Mouse (Mus musculus) heart, adult 18-20 months (tissue): ENCODE data around the gene Mboat2. TPM values are rescaled to one million over a fixed set of nuclear protein-coding genes. Genes with fewer than 3 reads are reported as not detected.

ENCODE experiments used
- DNase-seq, 2 experiments: peaks; one replicate each; pipeline ENCODE4 v3.0.0; 2021 to 2022; ENCODE audit warnings: mixed read lengths in 1 of 2
- long read RNA-seq, 2 experiments: library from polyadenylated mRNA; stranded (forward); transcript quantifications; one replicate each; pipeline ENCODE4 v2.0.0; 2021
- total RNA-seq, 2 experiments: library from RNA; stranded (reverse); gene quantifications; 2 replicates each; pipeline ENCODE4 v1.2.3; 2021

The Mboat2 gene
- total RNA-seq, result 1 to 10 TPM; 8.7 to 8.9 TPM
- long read RNA-seq, experiment 1, full-length matches to known transcripts, result 3 of 6 reads
- long read RNA-seq, experiment 1, partial matches to known transcripts, result 0 of 6 reads
- long read RNA-seq, experiment 1, other reads (novel, unspliced or antisense), result 3 of 6 reads
- long read RNA-seq, experiment 2, partial matches to known transcripts, result 1 of 5 reads
- long read RNA-seq, experiment 2, other reads (novel, unspliced or antisense), result 3 of 5 reads

- DNase-seq, result peak; percentile 46 to 70
Measured at GRCm38 (mm10) chr12:24830766-24831152, at the start of gene Mboat2. TSS of gene Mboat2 (plus strand) at chr12:24830879.

- DNase-seq, result no peak
Measured at GRCm38 (mm10) chr12:24783735-24784134, 46.9 kb upstream of the Mboat2 start.

- no peak for DNase-seq
Measured at GRCm38 (mm10) chr12:24785882-24786281, 44.8 kb upstream of the Mboat2 start.

- no peak for DNase-seq
Measured at GRCm38 (mm10) chr12:24786316-24786715, 44.4 kb upstream of the Mboat2 start.

GRCm38 (mm10) chr12:24789659-24790058 is 41.0 kb upstream of the Mboat2 start:
- peak in 1 of 2 experiments; percentile 1 for DNase-seq

- DNase-seq, result no peak
Measured at GRCm38 (mm10) chr12:24811230-24811629, 19.4 kb upstream of the Mboat2 start.

- no peak for DNase-seq
Measured at GRCm38 (mm10) chr12:24811906-24812305, 18.8 kb upstream of the Mboat2 start.

GRCm38 (mm10) chr12:24822831-24823230 is 7.8 kb upstream of the Mboat2 start:
- no peak for DNase-seq

- DNase-seq, result no peak
Measured at GRCm38 (mm10) chr12:24823636-24824354, 6.9 kb upstream of the Mboat2 start.

- DNase-seq, result no peak
Measured at GRCm38 (mm10) chr12:24830086-24830485, 593 bp upstream of the Mboat2 start.

- DNase-seq, result peak; percentile 83 to 85
Measured at GRCm38 (mm10) chr12:24831153-24831963, 679 bp downstream of the Mboat2 start.

GRCm38 (mm10) chr12:24831964-24832427 is 1.3 kb downstream of the Mboat2 start:
- peak in 1 of 2 experiments; percentile 37 for DNase-seq

GRCm38 (mm10) chr12:24832438-24832837 is 1.8 kb downstream of the Mboat2 start:
- DNase-seq, result no peak

- DNase-seq, result no peak
Measured at GRCm38 (mm10) chr12:24837947-24838346, 7.3 kb downstream of the Mboat2 start.

GRCm38 (mm10) chr12:24841115-24841879 is 10.6 kb downstream of the Mboat2 start:
- no peak for DNase-seq

GRCm38 (mm10) chr12:24842299-24842910 is 11.7 kb downstream of the Mboat2 start:
- no peak for DNase-seq

GRCm38 (mm10) chr12:24843395-24844072 is 12.9 kb downstream of the Mboat2 start:
- no peak for DNase-seq

GRCm38 (mm10) chr12:24845344-24845743 is 14.7 kb downstream of the Mboat2 start:
- DNase-seq, result no peak

- DNase-seq, result no peak
Measured at GRCm38 (mm10) chr12:24848107-24848506, 17.4 kb downstream of the Mboat2 start.

- DNase-seq, result no peak
Measured at GRCm38 (mm10) chr12:24857354-24857753, 26.7 kb downstream of the Mboat2 start.

GRCm38 (mm10) chr12:24859357-24859756 is 28.7 kb downstream of the Mboat2 start:
- DNase-seq, result no peak
